In genomic region chr5:4500599-4500998, GRCm38 (mm10) we compare ENCODE assay signal across 30 mouse cellular contexts.
DNase-seq lines count a peak whose midpoint lies in the region; ATAC-seq and TF ChIP-seq lines count a peak whose summit lies in the region.
"Had no signal": no experiment of that assay in that cellular context is flagged by ENCODE, and none has a peak within 500 bp of the region (broad histone marks: within the 10 kb centered on the region; RNA-seq: fewer than 3 reads in every experiment).

No protein-coding gene starts in this region.

- H3K9ac ChIP-seq in lung, postnatal 0 days (replicated peaks; ENCODE audit: low read depth), result no peak overlapping the region
- H3K9ac ChIP-seq: embryonic facial prominence, embryonic 13.5 days; embryonic facial prominence, embryonic 15.5 days; forebrain, embryonic 12.5 days had no signal

- no peak for DNase-seq in frontal cortex, postnatal 25 days (ENCODE audit: low spot score in 2 of 2)
- peak; percentile 30 for DNase-seq in lung, postnatal 0 days (ENCODE audit: low spot score)
- no peak for DNase-seq in lung, adult 18-20 months
- DNase-seq in brain, adult 2 months (ENCODE audit: low read depth, low spot score), result peak; percentile 53
- no peak for DNase-seq in urinary bladder, postnatal 14 days (ENCODE audit: low spot score)
- no peak for DNase-seq in urinary bladder, adult 2 months (ENCODE audit: low spot score)
- DNase-seq: adrenal gland, adult 2 months; adrenal gland, postnatal 10 days; adrenal gland, postnatal 36 days; B cell, adult 2 months; cerebellum, adult 11 months; cerebellum, adult 18-20 months; cerebellum, adult 8-10 months; cerebellum, adult 9-11 months; cerebellum, postnatal 14 days; cerebellum, postnatal 36 days; embryo, embryonic 11 days had no signal

- no peaks in the 10 kb centered on the region for H3K27me3 ChIP-seq in lung, postnatal 0 days (replicated peaks; ENCODE audit: insufficient read depth, low read length)
- H3K27me3 ChIP-seq: CH12.LX; embryonic facial prominence, embryonic 13.5 days; embryonic facial prominence, embryonic 15.5 days; Patski had no signal

- peaks cover 15% of the 10 kb centered on the region; the same call in 1 of the 2 replicates for H3K4me1 ChIP-seq in lung, postnatal 0 days (ENCODE audit: insufficient read depth, low read depth, low read length)

- H3K9me3 ChIP-seq in lung, postnatal 0 days (ENCODE audit: low read length), result no peaks in the 10 kb centered on the region
- H3K9me3 ChIP-seq: embryonic facial prominence, embryonic 13.5 days; embryonic facial prominence, embryonic 15.5 days; forebrain, embryonic 10.5 days; forebrain, embryonic 12.5 days; G1E had no signal

- WGBS in lung, postnatal 0 days, result 73% methylated on average over 3 of the region's 3 CpGs

- no peak overlapping the region for H3K4me3 ChIP-seq in lung, postnatal 0 days (ENCODE audit: low read depth, low read length)
- H3K4me3 ChIP-seq: embryonic facial prominence, embryonic 13.5 days; embryonic facial prominence, embryonic 15.5 days; erythroblast, embryonic 14.5 days; forebrain, embryonic 10.5 days; forebrain, embryonic 12.5 days had no signal

- ATAC-seq in frontal cortex, adult (ENCODE audit: low TSS enrichment), result peak; percentile 51
- ATAC-seq in lung, postnatal 0 days, result no peak
- ATAC-seq: activated CD4-positive, CD25-positive, alpha-beta regulatory T cell, adult 4 months; CD4-positive, CD25-positive, alpha-beta regulatory T cell, adult 4 months; forebrain, embryonic 14.5 days; forebrain, embryonic 16.5 days; Patski had no signal

- H3K36me3 ChIP-seq in lung, postnatal 0 days (ENCODE audit: insufficient read depth, low read length), result no peaks in the 10 kb centered on the region
- H3K36me3 ChIP-seq: embryonic facial prominence, embryonic 13.5 days; embryonic facial prominence, embryonic 15.5 days; forebrain, embryonic 10.5 days; forebrain, embryonic 12.5 days; G1E had no signal

- no peak overlapping the region for H3K27ac ChIP-seq in lung, postnatal 0 days (ENCODE audit: low read length)
- H3K27ac ChIP-seq: embryonic facial prominence, embryonic 13.5 days; embryonic facial prominence, embryonic 15.5 days; forebrain, embryonic 10.5 days; forebrain, embryonic 12.5 days had no signal

- no peak for TF ChIP-seq EP300 in lung, postnatal 0 days (IDR thresholded peaks at IDR 0.05)

- TF ChIP-seq CTCF in lung, postnatal 0 days (IDR thresholded peaks at IDR 0.05), result no peak

- no peak overlapping the region for H3K4me2 ChIP-seq in lung, postnatal 0 days (replicated peaks; ENCODE audit: low read depth, low read length)
- H3K4me2 ChIP-seq: embryonic facial prominence, embryonic 13.5 days; embryonic facial prominence, embryonic 15.5 days; forebrain, embryonic 12.5 days had no signal

Comparison
In these comparisons a context has a peak if more than half of its experiments do, and no peak if none do; other contexts are left out.
1. DNase-seq: peak in lung, postnatal 0 days (single experiment) and brain, adult 2 months (single experiment); none in frontal cortex, postnatal 25 days (0 of 2), lung, adult 18-20 months (0 of 2), urinary bladder, postnatal 14 days (single experiment) and urinary bladder, adult 2 months (single experiment).